Mouse (Mus musculus) splenic B cell, adult 2 months (primary cell): ENCODE data around the gene Elovl6.

ENCODE experiments used
- DNase-seq: peaks from one replicate; pipeline ENCODE4 v3.0.0-alpha.2; 2011; ENCODE audit warnings: low read depth, low spot score
- H3K27me3 ChIP-seq: 2 replicates; pipeline ENCODE4 v1.6.1; 2012; ENCODE audit warnings: mild to moderate bottlenecking, low read length, moderate library complexity, mixed read lengths; ENCODE audit not compliant: control insufficient read depth, poor library complexity, insufficient read depth, severe bottlenecking
- H3K36me3 ChIP-seq: 2 replicates; pipeline ENCODE4 v1.6.1; 2012; ENCODE audit warnings: mild to moderate bottlenecking, low read length, moderate library complexity, mixed read lengths; ENCODE audit not compliant: control insufficient read depth, poor library complexity, insufficient read depth, severe bottlenecking

Elovl6 gene

GRCm38 (mm10) chr3:129646781-129647180 lies 114.6 kb downstream of the Elovl6 start:
- no peak for DNase-seq
- Histone ChIP-seq H3K27me3 (no peaks in the 10 kb centered on the region), H3K36me3 (no peaks in the 10 kb centered on the region)

DNA sequence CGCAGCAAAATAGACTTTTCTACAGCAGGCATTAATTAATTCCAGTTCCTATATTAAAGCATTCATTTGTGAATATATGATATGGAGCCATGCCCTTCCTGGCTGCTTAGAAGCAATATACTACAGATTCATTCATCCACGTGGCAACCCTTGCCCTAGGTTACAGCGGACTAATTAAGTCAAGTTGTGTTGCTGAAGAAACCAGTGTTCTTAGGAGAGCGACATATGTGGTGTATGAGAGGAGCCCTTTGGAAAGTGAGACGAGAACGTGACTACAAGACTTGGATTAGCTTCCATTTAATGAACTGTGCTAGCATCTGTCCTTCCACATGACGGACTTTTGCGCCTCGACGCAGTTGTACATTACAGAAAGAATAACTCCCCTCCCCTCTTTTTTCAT lies 115.2 kb downstream of the Elovl6 start:
- no peak for DNase-seq
- no peaks in the 10 kb centered on the region for H3K27me3 ChIP-seq
- H3K36me3 ChIP-seq: no peaks in the 10 kb centered on the region

GRCm38 (mm10) chr3:129648598-129648997 lies 116.4 kb downstream of the Elovl6 start:
- H3K27me3 ChIP-seq: no peaks in the 10 kb centered on the region
- no peaks in the 10 kb centered on the region for H3K36me3 ChIP-seq
- DNase-seq: no peak

DNA sequence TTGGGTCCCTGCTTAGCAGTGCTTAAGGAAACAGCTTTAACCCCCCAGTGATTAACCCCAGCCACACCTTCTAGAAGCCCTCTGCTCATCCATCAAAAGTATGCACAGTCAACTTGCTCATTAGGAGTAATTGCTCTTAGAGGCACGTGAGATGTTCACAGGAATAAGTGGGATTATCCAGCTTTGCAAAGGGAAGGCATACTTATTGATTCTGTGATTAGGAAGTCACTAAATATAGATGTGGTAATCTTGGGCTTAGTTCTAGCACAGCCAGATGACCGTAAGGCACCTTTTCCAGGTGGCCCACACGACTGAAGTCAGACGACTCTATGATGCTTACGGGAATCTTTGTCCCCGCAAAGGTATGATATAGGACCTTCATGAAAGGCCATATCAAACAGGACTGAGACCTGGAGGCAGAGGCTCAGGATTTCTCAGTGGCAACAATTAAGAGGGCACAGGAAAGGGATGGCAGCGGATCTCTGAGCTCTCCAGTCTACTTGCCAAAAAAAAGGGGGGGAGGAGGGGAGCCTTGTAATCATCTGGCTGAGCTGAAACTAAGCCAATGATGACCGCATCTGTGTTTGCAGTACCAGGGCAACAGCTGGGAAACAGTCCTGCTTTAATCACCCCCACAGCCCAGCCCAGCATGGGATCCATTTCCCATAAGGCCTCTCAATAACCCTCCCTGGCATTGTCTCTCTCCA lies 117.6 kb downstream of the Elovl6 start:
- DNase-seq: no peak
- Histone ChIP-seq H3K36me3 (no peaks in the 10 kb centered on the region), H3K27me3 (no peaks in the 10 kb centered on the region)

DNA sequence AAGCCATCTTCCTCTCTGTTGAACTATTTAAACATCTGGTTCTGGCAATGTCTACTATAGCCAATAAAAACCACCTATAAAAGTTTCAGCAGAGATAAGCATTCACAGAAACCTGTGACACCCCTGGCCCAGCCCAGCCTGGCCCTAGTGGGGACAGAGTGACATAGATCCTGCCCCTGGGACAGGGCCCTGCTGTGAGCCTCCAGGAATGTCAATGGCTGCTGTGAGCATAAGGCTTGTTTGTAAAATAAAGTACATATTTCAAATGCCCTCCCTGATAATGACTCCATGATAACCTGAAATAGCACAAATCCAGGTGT lies 118.1 kb downstream of the Elovl6 start:
- H3K27me3 ChIP-seq: no peaks in the 10 kb centered on the region
- H3K36me3 ChIP-seq: no peaks in the 10 kb centered on the region
- no peak for DNase-seq

GRCm38 (mm10) chr3:129650931-129651330 lies 118.8 kb downstream of the Elovl6 start:
- DNase-seq: no peak
- H3K27me3 ChIP-seq: no peaks in the 10 kb centered on the region
- no peaks in the 10 kb centered on the region for H3K36me3 ChIP-seq

DNA sequence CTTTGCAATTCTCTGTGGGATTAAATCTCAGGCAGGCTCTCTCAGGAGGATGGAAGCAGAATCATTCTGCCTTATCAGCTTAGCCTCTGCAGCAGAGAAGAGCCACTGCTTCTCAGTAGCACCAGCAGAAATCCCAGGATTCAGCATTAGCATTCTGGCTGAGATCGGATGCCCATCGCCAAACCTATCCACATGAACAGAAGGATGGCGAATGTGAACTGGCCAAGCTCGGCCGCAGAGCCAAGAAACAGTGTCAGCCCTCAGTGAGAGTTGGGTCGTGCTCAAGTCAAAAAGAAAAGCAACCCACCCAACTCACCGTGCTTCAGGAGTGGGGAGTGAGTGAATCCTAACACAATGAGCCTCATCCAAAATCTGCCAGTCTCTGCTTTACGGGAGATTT lies 119.6 kb downstream of the Elovl6 start:
- Histone ChIP-seq H3K27me3 (no peaks in the 10 kb centered on the region), H3K36me3 (no peaks in the 10 kb centered on the region)
- no peak for DNase-seq

GRCm38 (mm10) chr3:129652476-129652875 lies 120.3 kb downstream of the Elovl6 start:
- no peaks in the 10 kb centered on the region for H3K36me3 ChIP-seq
- no peak for DNase-seq
- no peaks in the 10 kb centered on the region for H3K27me3 ChIP-seq

GRCm38 (mm10) chr3:129656540-129656939 lies 124.4 kb downstream of the Elovl6 start:
- DNase-seq: no peak
- no peaks in the 10 kb centered on the region for H3K27me3 ChIP-seq
- H3K36me3 ChIP-seq: no peaks in the 10 kb centered on the region

- DNase-seq: no peak
- Histone ChIP-seq H3K36me3 (no peaks in the 10 kb centered on the region), H3K27me3 (no peaks in the 10 kb centered on the region)
These were observed 125.1 kb downstream of the Elovl6 start for GRCm38 (mm10) chr3:129657222-129657621.

GRCm38 (mm10) chr3:129657775-129658174 lies 125.6 kb downstream of the Elovl6 start:
- DNase-seq: no peak
- H3K27me3 ChIP-seq: no peaks in the 10 kb centered on the region
- H3K36me3 ChIP-seq: no peaks in the 10 kb centered on the region

- peak; percentile 42 for DNase-seq
- H3K27me3 ChIP-seq: no peaks in the 10 kb centered on the region
- H3K36me3 ChIP-seq: no peaks in the 10 kb centered on the region
These were observed 126.6 kb downstream of the Elovl6 start for GRCm38 (mm10) chr3:129658776-129659175.

GRCm38 (mm10) chr3:129663906-129664305 lies 131.8 kb downstream of the Elovl6 start:
- Histone ChIP-seq H3K36me3 (no peaks in the 10 kb centered on the region), H3K27me3 (no peaks in the 10 kb centered on the region)
- DNase-seq: no peak

DNA sequence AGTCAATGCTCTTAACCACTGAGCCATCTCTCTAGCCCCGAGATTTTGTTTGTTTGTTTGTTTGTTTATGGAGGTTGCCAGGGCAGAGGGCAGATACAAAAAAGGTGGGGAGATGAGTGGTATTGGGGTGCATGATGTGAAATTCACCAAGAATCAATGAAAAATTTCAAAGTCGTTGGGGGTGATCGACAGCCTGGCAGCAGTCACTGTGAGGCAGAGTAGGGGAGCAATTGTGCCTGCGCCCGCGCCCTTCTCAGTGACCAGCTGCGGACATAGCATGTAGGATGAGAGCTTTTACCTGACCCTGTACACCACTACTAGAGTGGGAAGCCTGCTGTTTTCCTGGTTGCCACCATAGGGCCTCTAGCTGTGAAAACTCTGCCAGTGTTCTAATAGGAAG lies 143.8 kb downstream of the Elovl6 start:
- Histone ChIP-seq H3K36me3 (no peaks in the 10 kb centered on the region), H3K27me3 (no peaks in the 10 kb centered on the region)
- no peak for DNase-seq

DNA sequence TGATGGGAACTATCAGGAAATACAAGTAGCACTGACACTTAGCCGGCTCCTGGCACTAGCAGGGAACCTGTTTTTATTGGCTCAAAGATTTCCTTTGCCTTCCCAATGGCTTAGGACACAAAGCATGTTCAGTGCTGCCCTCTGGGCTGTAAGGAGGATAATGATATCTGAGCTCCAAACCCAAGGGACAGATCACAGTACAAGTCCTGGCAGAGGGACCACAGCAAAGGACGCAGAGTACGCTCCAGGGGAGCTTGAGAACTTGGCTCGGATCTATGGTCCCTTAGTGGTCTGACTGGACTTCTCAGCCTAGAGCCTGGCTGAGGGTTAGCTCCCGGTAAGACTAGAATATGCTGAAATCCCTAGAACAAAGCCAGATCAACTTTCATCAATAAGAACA lies 148.1 kb downstream of the Elovl6 start:
- DNase-seq: no peak
- H3K36me3 ChIP-seq: no peaks in the 10 kb centered on the region
- H3K27me3 ChIP-seq: no peaks in the 10 kb centered on the region

- DNase-seq: no peak
- Histone ChIP-seq H3K27me3 (no peaks in the 10 kb centered on the region), H3K36me3 (no peaks in the 10 kb centered on the region)
These were observed 149.7 kb downstream of the Elovl6 start for GRCm38 (mm10) chr3:129681841-129682240.
